Mouse (Mus musculus): ENCODE measurements around the gene Ptcd2. TPM values are rescaled to one million over a fixed set of nuclear protein-coding genes. Genes with fewer than 3 reads are reported as not detected.

The Ptcd2 gene
- polyA plus RNA-seq, 1 experiment from 2014 or later, result 56.0 TPM

DNA sequence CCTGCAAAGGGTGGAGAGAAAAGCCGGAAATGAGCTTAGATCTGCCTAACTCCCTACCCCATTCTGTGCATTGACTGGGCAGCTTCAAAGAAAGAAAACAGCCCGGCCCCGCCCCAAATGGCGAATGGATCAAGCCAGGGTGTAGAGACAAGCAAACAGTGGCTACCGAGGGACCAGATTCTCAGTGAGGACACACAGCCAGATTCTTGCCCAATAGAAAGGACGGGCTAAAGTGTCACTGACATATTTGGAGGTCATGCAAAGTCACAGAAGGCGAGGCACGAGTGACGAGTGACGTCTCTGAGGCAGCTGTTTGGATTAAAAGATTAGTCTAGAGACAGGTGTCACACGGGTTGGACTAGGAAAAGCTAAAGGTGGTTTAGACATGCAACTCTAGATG is 40.1 kb downstream of the Ptcd2 start:
- 55% methylated on average over 11 of the region's 11 CpGs for WGBS
- Histone ChIP-seq H3K9me3 (replicated peaks; ENCODE audit: control insufficient read depth, low read length, poor library complexity, severe bottlenecking) (no peaks in the 10 kb centered on the region), H3K9ac (ENCODE audit: low read depth, low read length) (no peak overlapping the region), H3K27ac (ENCODE audit: low read length) (no peak overlapping the region), H3K4me3 (ENCODE audit: low read depth, low read length) (no peak overlapping the region), H3K4me1 (ENCODE audit: control insufficient read depth, insufficient read depth, low read length) (no peaks in the 10 kb centered on the region), H3K27me3 (ENCODE audit: control insufficient read depth, insufficient read depth, low read depth, low read length) (no peaks in the 10 kb centered on the region), H3K36me3 (ENCODE audit: control insufficient read depth, insufficient read depth, low read length) (no peaks in the 10 kb centered on the region), H3K4me2 (ENCODE audit: low read length) (no peak overlapping the region)
- ATAC-seq, result no peak

DNA sequence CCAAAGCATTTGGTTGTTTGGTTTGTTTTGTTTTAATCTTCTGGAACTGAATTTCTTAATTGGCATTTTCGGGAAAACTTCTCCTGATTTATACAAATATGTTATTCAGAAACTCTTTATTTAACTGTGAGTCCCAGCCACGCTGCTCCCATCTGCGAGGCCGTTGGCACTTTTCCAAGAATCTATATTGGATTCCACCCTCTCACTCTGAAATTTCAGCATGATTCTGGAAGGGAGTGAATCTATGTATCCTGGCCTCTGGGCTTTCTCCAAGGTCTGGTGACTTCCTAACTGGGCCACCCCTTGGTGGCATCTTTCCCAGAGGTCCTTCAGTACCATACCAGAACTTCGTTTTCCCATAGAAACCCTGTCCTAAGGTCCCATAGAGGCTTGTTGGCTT is 40.7 kb downstream of the Ptcd2 start:
- 58% methylated on average over 5 of the region's 5 CpGs for WGBS
- no peak for ATAC-seq
- no peaks in the 10 kb centered on the region for H3K4me1 ChIP-seq (ENCODE audit: control insufficient read depth, insufficient read depth, low read length)
- H3K36me3 ChIP-seq (ENCODE audit: control insufficient read depth, insufficient read depth, low read length), result no peaks in the 10 kb centered on the region
- H3K4me3 ChIP-seq (ENCODE audit: low read depth, low read length), result no peak overlapping the region
- no peak overlapping the region for H3K4me2 ChIP-seq (ENCODE audit: low read length)
- no peaks in the 10 kb centered on the region for H3K9me3 ChIP-seq (replicated peaks; ENCODE audit: control insufficient read depth, low read length, poor library complexity, severe bottlenecking)
- no peaks in the 10 kb centered on the region for H3K27me3 ChIP-seq (ENCODE audit: control insufficient read depth, insufficient read depth, low read depth, low read length)
- no peak overlapping the region for H3K27ac ChIP-seq (ENCODE audit: low read length)
- H3K9ac ChIP-seq (ENCODE audit: low read depth, low read length), result no peak overlapping the region

DNA sequence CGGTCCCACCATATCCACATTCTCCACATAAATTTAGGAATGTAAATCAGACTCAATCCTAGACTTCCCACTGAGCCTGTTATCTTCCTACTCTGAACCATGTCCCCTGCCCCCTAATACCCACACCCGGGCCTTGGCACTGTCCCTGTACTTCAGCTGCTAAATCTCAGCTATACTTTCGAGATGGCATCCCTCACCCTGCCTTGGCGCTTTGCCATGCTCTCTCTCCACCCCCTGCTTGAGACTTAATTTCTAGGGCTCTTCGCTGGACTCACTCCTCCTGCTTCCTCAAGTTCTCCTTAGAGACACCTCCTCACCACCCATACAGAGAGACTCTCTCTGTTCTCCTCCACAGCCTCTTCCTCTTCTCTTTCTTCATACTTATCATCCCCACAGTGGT is 44.6 kb downstream of the Ptcd2 start:
- no peak overlapping the region for H3K9ac ChIP-seq (ENCODE audit: low read depth, low read length)
- H3K27me3 ChIP-seq (ENCODE audit: control insufficient read depth, insufficient read depth, low read depth, low read length), result no peaks in the 10 kb centered on the region
- no peaks in the 10 kb centered on the region for H3K36me3 ChIP-seq (ENCODE audit: control insufficient read depth, insufficient read depth, low read length)
- no peak for ATAC-seq
- H3K4me1 ChIP-seq (ENCODE audit: control insufficient read depth, insufficient read depth, low read length), result no peaks in the 10 kb centered on the region
- H3K4me3 ChIP-seq (ENCODE audit: low read depth, low read length), result no peak overlapping the region
- WGBS, result 78% methylated on average over 5 of the region's 5 CpGs
- no peak overlapping the region for H3K27ac ChIP-seq (ENCODE audit: low read length)
- H3K9me3 ChIP-seq (replicated peaks; ENCODE audit: control insufficient read depth, low read length, poor library complexity, severe bottlenecking), result no peaks in the 10 kb centered on the region
- no peak overlapping the region for H3K4me2 ChIP-seq (ENCODE audit: low read length)

DNA sequence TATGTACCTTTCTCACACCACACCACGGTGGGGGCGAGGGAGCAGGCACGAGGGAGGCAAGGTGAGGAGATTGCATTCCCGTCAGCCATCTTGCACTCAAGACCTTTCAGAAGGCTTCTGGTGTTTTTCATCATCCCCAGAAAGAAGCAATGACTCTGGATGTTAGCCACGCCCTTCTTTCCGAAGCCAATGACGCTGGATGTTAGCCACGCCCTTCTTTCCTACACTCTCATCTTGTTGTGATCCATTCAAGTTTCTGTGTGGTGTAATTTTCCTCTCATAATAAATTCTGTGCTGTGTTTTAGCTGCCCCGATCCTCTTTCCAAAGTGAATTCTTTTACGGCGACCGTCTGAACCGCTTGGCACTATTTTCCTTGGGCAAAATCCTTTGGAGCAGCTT is 50.3 kb downstream of the Ptcd2 start:
- no peak overlapping the region for H3K4me2 ChIP-seq (ENCODE audit: low read length)
- ATAC-seq, result no peak
- H3K9me3 ChIP-seq (replicated peaks; ENCODE audit: control insufficient read depth, low read length, poor library complexity, severe bottlenecking), result no peaks in the 10 kb centered on the region
- 95% methylated on average over 13 of the region's 13 CpGs for WGBS
- H3K27me3 ChIP-seq (ENCODE audit: control insufficient read depth, insufficient read depth, low read depth, low read length), result no peaks in the 10 kb centered on the region
- H3K4me3 ChIP-seq (ENCODE audit: low read depth, low read length), result no peak overlapping the region
- no peaks in the 10 kb centered on the region for H3K4me1 ChIP-seq (ENCODE audit: control insufficient read depth, insufficient read depth, low read length)
- H3K36me3 ChIP-seq (ENCODE audit: control insufficient read depth, insufficient read depth, low read length), result no peaks in the 10 kb centered on the region
- H3K9ac ChIP-seq (ENCODE audit: low read depth, low read length), result no peak overlapping the region
- H3K27ac ChIP-seq (ENCODE audit: low read length), result no peak overlapping the region

DNA sequence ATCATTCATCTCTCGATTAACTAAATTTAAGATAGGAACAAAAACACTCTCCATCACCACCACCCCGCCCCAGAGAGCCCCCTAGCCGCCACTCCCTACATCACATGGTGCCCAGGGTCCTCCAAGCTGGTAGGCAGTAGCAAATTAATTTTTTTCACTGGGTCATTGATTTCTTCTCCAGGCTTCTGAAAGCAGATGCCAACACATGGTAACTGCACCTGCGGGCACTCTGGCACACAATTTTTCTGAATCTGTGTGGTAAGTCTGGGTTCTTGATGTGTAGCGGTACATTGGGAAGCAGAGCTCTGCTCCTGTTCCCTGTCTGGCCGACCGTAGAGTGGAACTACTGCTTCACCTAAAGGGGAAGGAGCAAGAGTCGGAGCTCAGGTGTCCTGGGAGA is 53.7 kb downstream of the Ptcd2 start:
- Histone ChIP-seq H3K27me3 (ENCODE audit: control insufficient read depth, insufficient read depth, low read depth, low read length) (no peaks in the 10 kb centered on the region), H3K9me3 (replicated peaks; ENCODE audit: control insufficient read depth, low read length, poor library complexity, severe bottlenecking) (no peaks in the 10 kb centered on the region), H3K9ac (ENCODE audit: low read depth, low read length) (no peak overlapping the region), H3K4me2 (ENCODE audit: low read length) (no peak overlapping the region), H3K27ac (ENCODE audit: low read length) (no peak overlapping the region), H3K4me1 (ENCODE audit: control insufficient read depth, insufficient read depth, low read length) (no peaks in the 10 kb centered on the region), H3K4me3 (ENCODE audit: low read depth, low read length) (no peak overlapping the region), H3K36me3 (ENCODE audit: control insufficient read depth, insufficient read depth, low read length) (no peaks in the 10 kb centered on the region)
- no peak for ATAC-seq
- 94% methylated on average over 8 of the region's 8 CpGs for WGBS

DNA sequence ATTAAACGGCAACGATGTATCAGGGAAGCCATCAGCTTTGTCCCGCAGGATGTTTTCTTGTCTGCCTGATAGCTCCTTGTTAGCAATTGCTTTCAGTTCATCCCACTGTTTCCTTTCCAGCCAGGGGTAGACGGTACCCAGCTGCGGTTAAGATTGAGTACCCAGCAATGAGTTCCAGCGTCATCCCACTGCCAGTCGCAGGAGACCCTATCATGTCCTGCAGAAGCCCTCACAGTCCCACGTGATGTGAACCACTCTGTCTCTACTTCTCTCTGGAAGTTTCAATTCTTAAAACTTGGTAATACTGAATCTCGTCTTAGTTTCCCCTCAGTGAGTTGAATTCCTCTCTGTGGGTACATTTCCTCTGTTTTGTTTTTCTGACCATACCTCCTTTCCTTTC is 56.7 kb downstream of the Ptcd2 start:
- no peak overlapping the region for H3K4me2 ChIP-seq (ENCODE audit: low read length)
- no peak overlapping the region for H3K4me3 ChIP-seq (ENCODE audit: low read depth, low read length)
- H3K27me3 ChIP-seq (ENCODE audit: control insufficient read depth, insufficient read depth, low read depth, low read length), result no peaks in the 10 kb centered on the region
- no peak for ATAC-seq
- no peak overlapping the region for H3K9ac ChIP-seq (ENCODE audit: low read depth, low read length)
- no peaks in the 10 kb centered on the region for H3K9me3 ChIP-seq (replicated peaks; ENCODE audit: control insufficient read depth, low read length, poor library complexity, severe bottlenecking)
- H3K4me1 ChIP-seq (ENCODE audit: control insufficient read depth, insufficient read depth, low read length), result peaks cover 18% of the 10 kb centered on the region
- H3K27ac ChIP-seq (ENCODE audit: low read length), result no peak overlapping the region
- WGBS, result 94% methylated on average over 9 of the region's 9 CpGs
- no peaks in the 10 kb centered on the region for H3K36me3 ChIP-seq (ENCODE audit: control insufficient read depth, insufficient read depth, low read length)

DNA sequence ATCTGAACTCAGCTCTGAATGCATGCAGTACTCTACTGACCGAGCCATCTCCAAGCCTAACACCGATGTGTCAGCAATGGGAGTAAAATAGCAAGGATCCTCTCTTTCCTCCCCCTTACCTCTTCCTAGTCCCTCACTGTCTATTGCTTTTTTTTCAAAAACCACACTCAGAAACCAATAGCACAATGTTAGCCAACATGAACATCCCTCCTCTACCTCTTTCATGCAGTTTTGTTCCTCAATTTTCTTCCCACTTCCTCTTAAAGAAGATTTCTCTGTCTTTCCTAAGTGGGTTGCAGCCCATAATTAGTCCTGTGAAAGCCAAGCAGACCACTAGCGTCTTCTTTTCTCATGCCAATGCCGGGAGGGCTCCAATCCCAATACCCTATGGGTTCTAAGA is 57.3 kb downstream of the Ptcd2 start:
- Histone ChIP-seq H3K4me2 (ENCODE audit: low read length) (no peak overlapping the region), H3K9ac (ENCODE audit: low read depth, low read length) (no peak overlapping the region), H3K27ac (ENCODE audit: low read length) (no peak overlapping the region), H3K9me3 (replicated peaks; ENCODE audit: control insufficient read depth, low read length, poor library complexity, severe bottlenecking) (no peaks in the 10 kb centered on the region), H3K36me3 (ENCODE audit: control insufficient read depth, insufficient read depth, low read length) (no peaks in the 10 kb centered on the region), H3K4me3 (ENCODE audit: low read depth, low read length) (no peak overlapping the region), H3K4me1 (ENCODE audit: control insufficient read depth, insufficient read depth, low read length) (peaks cover 18% of the 10 kb centered on the region), H3K27me3 (ENCODE audit: control insufficient read depth, insufficient read depth, low read depth, low read length) (no peaks in the 10 kb centered on the region)
- ATAC-seq, result no peak
- WGBS, result 96% methylated on average over 4 of the region's 4 CpGs

DNA sequence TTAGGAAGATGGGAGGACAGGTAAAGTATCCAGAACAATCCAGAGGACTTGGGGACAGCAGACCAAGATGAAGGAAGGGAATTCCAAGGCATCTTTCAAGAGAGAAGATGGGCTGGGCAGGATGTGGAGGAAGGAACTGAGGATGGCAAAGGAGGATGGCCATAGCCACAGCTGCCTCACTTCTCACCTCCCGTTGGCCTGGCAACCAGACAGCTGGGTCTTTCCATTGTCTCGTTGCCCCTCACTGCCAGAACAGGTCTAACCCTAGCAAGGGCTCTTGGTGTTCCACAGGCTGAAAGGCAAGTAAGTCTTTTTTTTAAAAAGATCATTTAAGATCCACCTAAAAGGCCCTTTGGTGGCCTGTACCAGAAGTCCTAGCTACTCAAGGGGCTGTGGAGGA is 59.3 kb downstream of the Ptcd2 start:
- H3K9ac ChIP-seq (ENCODE audit: low read depth, low read length), result no peak overlapping the region
- H3K4me2 ChIP-seq (ENCODE audit: low read length), result no peak overlapping the region
- no peaks in the 10 kb centered on the region for H3K36me3 ChIP-seq (ENCODE audit: control insufficient read depth, insufficient read depth, low read length)
- no peak overlapping the region for H3K4me3 ChIP-seq (ENCODE audit: low read depth, low read length)
- WGBS, result 38% methylated on average over 2 of the region's 2 CpGs
- no peaks in the 10 kb centered on the region for H3K9me3 ChIP-seq (replicated peaks; ENCODE audit: control insufficient read depth, low read length, poor library complexity, severe bottlenecking)
- no peak for ATAC-seq
- H3K27ac ChIP-seq (ENCODE audit: low read length), result peak overlapping the region; percentile 74
- no peaks in the 10 kb centered on the region for H3K27me3 ChIP-seq (ENCODE audit: control insufficient read depth, insufficient read depth, low read depth, low read length)
- H3K4me1 ChIP-seq (ENCODE audit: control insufficient read depth, insufficient read depth, low read length), result peaks cover 18% of the 10 kb centered on the region

DNA sequence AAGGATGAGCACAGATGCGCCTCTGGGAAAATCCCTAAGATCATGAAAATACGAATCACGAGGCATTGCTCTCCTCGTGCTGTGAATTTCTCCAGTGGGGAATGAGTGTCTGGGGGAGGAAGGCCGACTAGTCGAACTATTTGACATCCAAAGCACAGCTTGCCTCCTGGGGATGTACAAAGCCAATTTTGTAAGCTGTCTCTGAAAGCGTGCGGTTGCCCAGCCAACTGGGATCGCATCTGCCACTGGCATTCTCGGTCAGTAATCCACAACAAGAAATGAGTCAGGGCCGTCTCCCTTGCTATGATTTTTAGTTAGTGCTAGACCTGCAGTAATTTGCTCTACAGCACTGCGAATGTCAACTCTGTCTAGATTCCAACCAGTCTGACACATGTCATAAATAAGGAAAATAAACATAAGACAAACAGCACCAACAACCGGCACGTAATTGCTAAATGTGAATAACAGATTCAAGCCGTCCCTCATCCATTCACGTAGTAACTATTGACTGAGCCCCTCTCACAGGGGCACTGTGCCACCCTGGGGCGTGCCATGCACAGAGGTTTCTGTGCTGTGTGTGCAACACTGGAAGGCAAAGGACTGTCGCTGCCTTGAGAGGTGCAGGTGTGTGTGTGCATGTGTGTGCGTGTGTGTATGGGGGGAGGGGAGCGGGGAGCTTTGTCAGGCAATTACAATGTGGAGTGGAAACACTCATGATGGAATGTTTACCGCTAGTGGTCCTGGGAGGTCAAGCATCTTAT is 59.9 kb downstream of the Ptcd2 start:
- peak overlapping the region; percentile 74 for H3K27ac ChIP-seq (ENCODE audit: low read length)
- WGBS, result 33% methylated on average over 21 of the region's 21 CpGs

More for the DNA sequence above, 59.9 kb downstream of the Ptcd2 start:
- no peaks in the 10 kb centered on the region for H3K9me3 ChIP-seq (replicated peaks; ENCODE audit: control insufficient read depth, low read length, poor library complexity, severe bottlenecking)
- no peaks in the 10 kb centered on the region for H3K27me3 ChIP-seq (ENCODE audit: control insufficient read depth, insufficient read depth, low read depth, low read length)
- H3K36me3 ChIP-seq (ENCODE audit: control insufficient read depth, insufficient read depth, low read length), result no peaks in the 10 kb centered on the region
- H3K9ac ChIP-seq (ENCODE audit: low read depth, low read length), result no peak overlapping the region; the same call in 1 of the 2 replicates
- ATAC-seq, result peak; percentile 85
- H3K4me3 ChIP-seq (ENCODE audit: low read depth, low read length), result no peak overlapping the region
- peak overlapping the region; percentile 20; the same call in 1 of the 2 replicates for H3K4me2 ChIP-seq (ENCODE audit: low read length)
- H3K4me1 ChIP-seq (ENCODE audit: control insufficient read depth, insufficient read depth, low read length), result peaks cover 18% of the 10 kb centered on the region

All from midbrain, embryonic 16.5 days (tissue).